Mouse (Mus musculus) brain, adult 2 months (tissue): ENCODE results near the gene Aim2.
A peak's percentile ranks its signal among the peaks of the same experiment; 100 is the strongest.

ENCODE experiments used
- DNase-seq: peaks from one replicate; pipeline ENCODE4 v3.0.0; 2011; ENCODE audit warnings: low read depth, low spot score

The Aim2 gene

DNA sequence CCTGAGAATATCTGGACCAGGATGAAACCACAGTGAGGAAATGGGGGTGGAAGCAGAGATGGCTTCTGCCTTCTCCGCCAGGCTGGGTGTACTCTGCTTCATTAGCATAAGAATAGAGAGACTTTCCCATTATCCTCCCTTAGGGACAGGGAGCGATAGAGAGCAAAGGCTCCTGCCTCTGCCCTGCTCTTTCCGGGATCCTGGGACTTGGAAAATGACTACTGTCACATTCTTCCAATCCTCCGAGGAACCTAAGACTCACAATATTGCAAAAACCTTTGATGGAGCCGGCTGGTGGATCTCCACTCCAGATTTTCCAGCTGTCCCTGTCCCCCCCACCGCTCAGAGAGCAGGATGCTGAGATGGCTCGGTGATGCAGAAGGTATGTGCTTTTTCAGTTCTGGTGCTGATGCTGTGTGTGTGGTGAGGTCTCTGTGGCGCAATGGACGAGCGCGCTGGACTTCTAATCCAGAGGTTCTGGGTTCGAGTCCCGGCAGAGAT is 39.3 kb downstream of the Aim2 start:
- peak; percentile 99 for DNase-seq

DNA sequence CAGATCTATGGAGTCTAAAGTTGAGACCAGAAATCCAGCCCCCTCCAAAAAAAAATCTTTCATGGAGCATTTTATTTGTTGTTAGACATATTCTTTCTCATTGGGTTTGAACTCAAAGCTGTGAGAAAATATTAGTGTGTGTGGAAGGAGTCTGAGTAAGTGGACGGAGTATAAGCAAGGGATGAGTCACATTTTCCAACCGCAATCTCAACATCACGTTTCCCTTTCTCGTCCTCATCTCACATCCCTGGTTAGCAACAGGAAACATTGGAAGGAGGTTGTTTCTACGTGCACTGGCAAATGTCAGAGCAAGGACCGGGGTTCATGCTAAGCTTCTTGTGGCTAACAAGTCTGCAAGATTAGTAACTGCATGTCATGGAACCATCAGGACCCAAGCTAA is 41.1 kb downstream of the Aim2 start:
- DNase-seq = peak; percentile 51

- DNase-seq = peak; percentile 81
Measured at GRCm38 (mm10) chr1:173398323-173398970, 47.8 kb downstream of the Aim2 start.

DNA sequence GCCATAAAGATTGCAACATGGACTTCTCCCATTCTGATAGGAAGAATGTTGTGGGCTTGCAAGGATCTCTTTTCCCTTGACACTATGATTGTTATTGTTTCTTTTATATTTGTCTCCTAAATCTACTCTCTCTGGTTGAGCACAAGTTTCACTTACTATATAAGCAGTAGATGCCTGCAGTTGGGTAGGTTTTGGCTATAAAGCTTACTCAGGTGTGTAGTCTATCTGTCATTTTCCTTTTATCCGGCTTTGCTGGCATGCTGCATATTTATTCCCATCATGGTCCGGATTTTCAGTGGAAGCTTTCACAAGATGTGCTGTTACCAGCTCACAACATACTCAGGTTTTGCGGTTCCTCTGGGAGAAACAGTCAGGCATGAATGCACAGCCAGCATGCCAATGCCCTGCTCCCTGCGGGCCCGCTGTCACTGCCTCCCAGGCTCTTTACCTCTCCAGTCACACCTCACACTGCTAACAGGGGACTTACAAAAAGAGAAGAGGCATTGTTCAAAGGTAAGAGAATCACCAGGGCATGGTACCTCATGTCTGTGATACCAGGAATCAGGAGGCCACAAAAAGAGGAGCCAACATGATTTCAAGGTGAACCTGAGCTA is 54.1 kb downstream of the Aim2 start:
- DNase-seq = no peak

DNA sequence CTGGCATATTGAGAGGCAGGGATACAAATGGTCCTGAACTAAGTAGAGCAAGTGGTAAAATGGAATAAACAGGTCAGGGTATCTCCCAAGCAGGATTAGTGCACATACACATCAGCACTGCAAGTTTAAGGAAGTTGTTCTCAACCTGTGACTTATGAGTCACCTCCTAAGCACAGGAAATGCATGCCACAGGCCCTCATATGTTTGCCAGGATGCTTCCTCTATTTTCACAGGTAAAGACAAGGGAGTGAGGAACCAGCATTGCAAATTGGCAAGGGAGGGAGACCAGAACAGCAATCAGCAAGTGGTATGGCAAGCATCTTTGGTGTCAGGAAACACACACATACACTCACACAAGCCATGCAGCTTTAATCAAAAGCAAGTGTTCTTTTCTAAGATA is 58.4 kb downstream of the Aim2 start:
- DNase-seq = no peak

- DNase-seq = no peak
Measured at GRCm38 (mm10) chr1:173411863-173412262, 61.2 kb downstream of the Aim2 start.

GRCm38 (mm10) chr1:173414631-173415030 is 64.0 kb downstream of the Aim2 start:
- DNase-seq = no peak

DNA sequence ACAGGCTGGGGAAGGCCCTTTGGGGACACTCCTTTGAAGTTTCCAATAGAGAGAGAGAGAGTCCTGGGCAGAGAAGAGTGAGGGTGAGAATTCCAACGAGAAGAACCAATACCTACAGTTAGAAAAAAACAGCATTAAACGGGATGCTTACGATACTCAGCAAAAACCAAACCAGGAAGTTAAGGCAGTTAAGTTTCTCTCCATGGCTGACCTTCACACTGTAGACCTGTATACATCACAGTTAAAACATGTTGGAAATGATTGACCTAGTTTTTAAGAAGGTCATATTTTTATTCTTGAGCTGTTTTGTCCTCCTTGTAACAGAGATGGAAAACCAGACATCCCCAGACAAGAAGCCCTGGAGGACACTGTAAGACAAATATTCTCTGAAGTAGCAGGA is 67.8 kb downstream of the Aim2 start:
- DNase-seq = no peak

- no peak for DNase-seq
Measured at GRCm38 (mm10) chr1:173418936-173419621, 68.4 kb downstream of the Aim2 start.

GRCm38 (mm10) chr1:173420374-173420773 is 69.7 kb downstream of the Aim2 start:
- peak; percentile 38 for DNase-seq

DNA sequence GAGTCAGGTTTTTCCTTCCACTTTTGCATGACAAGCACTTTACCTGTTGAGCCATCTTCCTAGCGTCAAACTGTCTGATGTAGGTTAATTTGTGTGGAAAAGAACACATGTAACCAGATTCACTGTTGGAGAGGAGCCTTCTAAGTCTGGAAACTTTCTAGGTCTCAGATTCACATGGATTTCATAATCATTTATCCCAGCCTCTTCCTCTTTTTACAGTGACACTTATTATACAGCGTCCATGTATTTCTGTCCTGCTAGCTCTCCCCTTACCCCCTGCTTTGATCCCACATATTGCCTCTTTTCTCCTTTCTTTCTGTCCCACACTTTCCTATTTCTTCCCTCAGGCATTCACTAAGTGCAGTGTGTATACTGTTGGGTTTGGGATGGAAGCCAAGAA is 75.7 kb downstream of the Aim2 start:
- DNase-seq = no peak

DNA sequence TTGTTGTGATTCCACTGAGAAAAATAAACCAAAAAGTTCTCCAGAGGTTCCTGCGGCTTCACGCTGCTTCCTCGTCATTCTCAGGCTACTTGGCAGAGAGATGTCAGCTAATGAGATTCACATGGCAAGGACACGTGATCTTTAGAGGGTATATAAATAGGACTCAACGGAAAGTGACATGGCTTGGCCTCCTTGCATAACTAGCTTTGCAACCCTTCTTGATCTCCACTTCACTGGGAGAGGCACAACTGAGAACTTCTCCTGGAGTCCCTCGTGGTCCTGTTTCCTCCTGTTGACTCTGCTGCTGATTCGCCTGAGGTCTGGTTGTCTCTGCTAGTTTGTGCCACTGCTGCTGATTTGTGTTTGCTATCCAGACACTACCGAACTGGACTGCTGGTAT is 76.7 kb downstream of the Aim2 start:
- DNase-seq = no peak

DNA sequence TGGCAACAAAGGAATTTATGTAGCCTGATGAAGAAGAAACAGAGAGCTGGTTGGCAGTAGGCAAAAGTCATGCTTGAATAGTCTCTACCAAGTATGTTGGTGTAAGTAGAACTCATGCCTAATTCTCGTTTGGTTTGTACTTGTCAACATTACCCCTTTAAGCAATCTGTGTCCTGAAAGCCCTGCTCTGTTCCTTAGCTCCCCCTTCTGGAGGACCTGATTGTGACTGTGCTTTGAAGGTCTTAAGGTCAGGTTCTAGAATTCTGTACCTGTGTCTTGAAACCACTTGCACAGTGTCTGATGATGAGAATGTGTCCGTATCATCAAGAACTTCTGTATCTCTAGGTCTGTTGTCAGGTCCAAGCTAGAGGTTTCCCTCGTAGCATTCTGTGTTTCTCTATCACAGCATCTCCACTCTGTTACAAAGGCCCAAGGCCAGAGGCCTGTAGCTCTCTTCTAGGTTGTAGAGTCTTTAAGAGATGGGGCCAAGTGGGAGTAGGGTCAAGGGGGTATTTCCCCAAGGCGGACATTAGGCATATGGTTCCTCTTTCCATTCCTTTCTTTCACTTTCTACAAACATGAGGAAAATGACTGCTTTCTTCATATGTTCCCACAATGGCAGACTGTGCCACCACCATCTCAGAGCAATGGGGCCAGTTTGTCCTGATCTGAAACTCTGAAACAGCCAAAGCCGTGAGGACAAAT is 79.5 kb downstream of the Aim2 start:
- DNase-seq = no peak

DNA sequence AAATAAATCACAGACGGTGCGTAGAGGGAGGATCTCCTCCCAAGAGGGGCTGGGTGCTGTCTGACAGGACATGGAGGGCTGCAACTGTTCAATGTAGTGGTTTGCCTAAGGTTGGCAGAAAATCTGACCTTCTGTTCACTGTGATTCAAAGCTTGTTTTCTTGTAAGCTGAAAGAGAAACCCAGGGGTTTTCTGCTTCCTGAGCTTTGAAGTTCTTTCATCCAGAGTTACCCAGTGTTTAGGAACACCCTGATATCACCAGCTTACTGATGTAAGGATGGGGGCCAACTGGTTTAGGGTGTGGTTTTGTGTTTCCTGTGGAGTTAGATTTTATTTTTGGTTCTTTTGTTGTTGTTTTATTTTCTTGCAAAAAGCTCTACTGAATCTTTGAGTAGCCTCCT is 81.7 kb downstream of the Aim2 start:
- DNase-seq = no peak

DNA sequence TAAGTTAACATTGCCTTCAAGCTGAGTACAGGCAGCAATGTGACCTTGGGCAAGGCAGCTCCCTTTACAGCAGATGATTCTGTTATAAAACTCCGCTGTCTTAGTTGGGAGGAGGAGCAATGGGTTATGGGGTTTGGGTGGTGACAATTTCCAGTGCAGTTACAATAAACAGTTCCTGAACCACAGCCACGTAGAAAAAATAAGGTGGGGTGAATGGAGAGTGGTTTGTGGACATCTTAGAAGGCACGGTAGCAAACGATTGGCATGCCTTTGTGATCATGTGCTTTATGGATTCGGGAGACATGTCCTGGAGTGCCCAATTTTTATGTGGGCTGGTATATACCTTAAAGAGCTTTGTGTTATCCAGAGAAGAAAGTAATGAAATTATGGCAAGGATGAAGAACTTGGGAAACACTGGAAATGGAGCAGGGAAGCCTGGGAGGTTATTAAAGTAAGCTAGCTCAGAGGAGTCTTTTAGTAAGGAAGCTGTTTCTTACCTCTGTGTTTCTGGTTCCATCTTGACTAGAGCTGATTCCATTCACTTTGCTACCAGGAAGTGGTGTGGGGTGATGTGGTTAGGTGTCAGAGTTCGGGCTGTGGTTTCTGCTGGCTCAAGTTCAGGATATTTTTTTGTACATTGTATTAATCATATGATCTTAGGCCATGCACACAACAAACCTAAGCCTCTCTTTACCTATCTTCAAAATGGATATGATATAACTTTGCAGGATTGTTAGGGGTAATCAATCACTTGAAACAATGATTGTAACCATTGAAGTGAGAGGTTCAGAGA is 86.7 kb downstream of the Aim2 start:
- no peak for DNase-seq

- no peak for DNase-seq
Measured at GRCm38 (mm10) chr1:173440681-173441080, 90.0 kb downstream of the Aim2 start.

GRCm38 (mm10) chr1:173441210-173441609 is 90.5 kb downstream of the Aim2 start:
- peak; percentile 35 for DNase-seq

DNA sequence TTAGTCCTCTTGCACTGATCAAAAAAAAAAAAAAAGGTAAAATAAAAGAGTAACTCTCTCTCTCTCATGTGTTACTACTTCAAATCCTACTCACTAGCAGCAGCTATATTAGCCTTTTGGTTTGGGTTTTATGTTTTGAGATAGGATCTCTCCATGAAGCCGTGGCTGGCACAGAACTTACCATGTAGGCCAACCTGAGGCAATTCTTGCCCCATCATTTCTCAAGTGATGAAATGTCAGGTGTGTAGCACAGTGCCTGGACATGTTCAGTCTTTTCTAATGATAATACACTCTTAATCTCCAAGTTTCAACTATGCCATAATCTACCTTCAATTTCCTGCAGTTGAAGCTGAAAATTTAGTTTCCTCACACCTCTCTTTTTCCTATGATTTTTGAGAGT is 92.4 kb downstream of the Aim2 start:
- no peak for DNase-seq

GRCm38 (mm10) chr1:173447067-173447466 is 96.4 kb downstream of the Aim2 start:
- DNase-seq = no peak

DNA sequence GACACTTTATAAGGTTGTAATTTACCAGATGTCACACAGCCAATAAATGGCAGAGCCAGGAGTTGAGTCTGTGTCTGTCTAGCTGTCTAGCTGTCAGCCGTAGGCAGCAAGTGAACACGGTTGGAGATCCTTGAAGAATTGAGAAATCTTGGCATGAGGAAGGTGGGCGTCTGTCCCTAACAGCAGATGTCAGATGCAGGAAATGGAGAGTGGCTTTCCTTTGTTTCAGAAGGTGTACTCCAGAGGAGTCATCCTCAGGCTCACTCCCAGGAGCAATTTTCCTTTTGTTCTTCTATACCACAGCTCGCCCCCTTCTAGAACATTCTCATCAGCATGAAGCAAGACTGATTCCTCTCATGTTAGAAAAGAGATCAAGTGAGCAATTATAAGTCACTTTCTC is 99.9 kb downstream of the Aim2 start:
- DNase-seq = peak; percentile 47

- DNase-seq = peak; percentile 55
Measured at GRCm38 (mm10) chr1:173451665-173452064, 101.0 kb downstream of the Aim2 start.
